Mouse (Mus musculus) lung, embryonic 14.5 days (tissue): ENCODE measurements at regions not wholly inside any gene's neighbourhood (a gene's known extent, or its start where the extent isn't known, plus 50 kb on each side); places are given as distances from the start of the nearest gene placed in this dataset.

ENCODE experiments used
- ATAC-seq: fragments of 200-750 bp; cut with Nextera tagmentation; 2 replicates; pipeline ENCODE4 v1.8.0; 2017; ENCODE audit warnings: mild to moderate bottlenecking, moderate TSS enrichment, moderate library complexity; ENCODE audit not compliant: insufficient read depth
- DNase-seq: peaks from one replicate; pipeline ENCODE4 v3.0.0-alpha.2; 2015
- H3K27ac ChIP-seq: fragments of 300-500 bp; sonication (generic); 2 replicates; pipeline ENCODE4 v1.5.1; 2014; ENCODE audit warnings: low read depth, mild to moderate bottlenecking, moderate library complexity
- H3K27me3 ChIP-seq: fragments of 300-500 bp; sonication (generic); 2 replicates; pipeline ENCODE4 v1.6.1; 2014; ENCODE audit warnings: low read length, control low read depth; ENCODE audit not compliant: insufficient read depth
- H3K36me3 ChIP-seq: fragments of 300-500 bp; sonication (generic); 2 replicates; pipeline ENCODE4 v1.6.1; 2014; ENCODE audit warnings: control low read depth; ENCODE audit not compliant: insufficient read depth
- H3K4me1 ChIP-seq: fragments of 300-500 bp; sonication (generic); 2 replicates; pipeline ENCODE4 v1.6.1; 2014; ENCODE audit warnings: antibody characterized with exemption, control low read depth; ENCODE audit not compliant: insufficient read depth
- H3K4me2 ChIP-seq: fragments of 300-500 bp; sonication (generic); 2 replicates; pipeline ENCODE4 v1.6.1; 2014; ENCODE audit warnings: mild to moderate bottlenecking
- H3K4me3 ChIP-seq: fragments of 300-500 bp; sonication (generic); 2 replicates; pipeline ENCODE4 v1.5.1; 2014; ENCODE audit warnings: low read depth, low read length
- H3K9ac ChIP-seq: fragments of 300-500 bp; sonication (generic); 2 replicates; pipeline ENCODE4 v1.6.1; 2014
- H3K9me3 ChIP-seq: fragments of 300-500 bp; sonication (generic); 2 replicates; pipeline ENCODE4 v1.6.1; 2016; ENCODE audit warnings: low read depth, low read length, control low read depth
- CTCF ChIP-seq: IDR thresholded peaks from 2 replicates; pipeline ENCODE4 v1.5.1; 2016; ENCODE audit warnings: antibody characterized with exemption, low read depth
- whole genome bisulfite sequencing: fragments of 180-500 bp; shearing (Covaris S2); extraction: QIAGEN DNeasy Blood & Tissue Kit; methylation state at CpG from one replicate; pipeline ENCODE4 v1.1.7; 2014; 5-methylcytosine and 5-hydroxymethylcytosine counted together

- no peak overlapping the region for H3K4me3 ChIP-seq
- no peak for ATAC-seq
- no peak overlapping the region for H3K27ac ChIP-seq
- no peaks in the 10 kb centered on the region for H3K9me3 ChIP-seq
- no peak overlapping the region for H3K9ac ChIP-seq
- no peak for DNase-seq
- no peak for TF ChIP-seq CTCF
- no peak overlapping the region for H3K4me2 ChIP-seq
- WGBS, result 78% methylated on average over 5 of the region's 5 CpGs
- no peaks in the 10 kb centered on the region for H3K36me3 ChIP-seq
- H3K27me3 ChIP-seq, result no peaks in the 10 kb centered on the region
- H3K4me1 ChIP-seq, result no peaks in the 10 kb centered on the region
These were observed 68.8 kb upstream of the Pax8 start for GRCm38 (mm10) chr2:24544190-24544589.

GRCm38 (mm10) chr2:24538890-24539573 is 63.6 kb upstream of the Pax8 start:
- no peak for TF ChIP-seq CTCF
- Histone ChIP-seq H3K4me3 (no peak overlapping the region), H3K27ac (no peak overlapping the region), H3K4me1 (no peaks in the 10 kb centered on the region), H3K27me3 (no peaks in the 10 kb centered on the region), H3K36me3 (no peaks in the 10 kb centered on the region), H3K9me3 (no peaks in the 10 kb centered on the region), H3K4me2 (no peak overlapping the region), H3K9ac (no peak overlapping the region)
- no peak for ATAC-seq
- 50% methylated on average over 7 of the region's 7 CpGs for WGBS
- peak; percentile 5 for DNase-seq

GRCm38 (mm10) chr2:24537324-24537723 is 61.9 kb upstream of the Pax8 start:
- Histone ChIP-seq H3K9me3 (no peaks in the 10 kb centered on the region), H3K4me3 (no peak overlapping the region), H3K4me1 (no peaks in the 10 kb centered on the region), H3K9ac (no peak overlapping the region), H3K27ac (no peak overlapping the region), H3K36me3 (no peaks in the 10 kb centered on the region), H3K27me3 (no peaks in the 10 kb centered on the region), H3K4me2 (no peak overlapping the region)
- no peak for DNase-seq
- TF ChIP-seq CTCF, result no peak
- ATAC-seq, result no peak
